In the genomic region with DNA sequence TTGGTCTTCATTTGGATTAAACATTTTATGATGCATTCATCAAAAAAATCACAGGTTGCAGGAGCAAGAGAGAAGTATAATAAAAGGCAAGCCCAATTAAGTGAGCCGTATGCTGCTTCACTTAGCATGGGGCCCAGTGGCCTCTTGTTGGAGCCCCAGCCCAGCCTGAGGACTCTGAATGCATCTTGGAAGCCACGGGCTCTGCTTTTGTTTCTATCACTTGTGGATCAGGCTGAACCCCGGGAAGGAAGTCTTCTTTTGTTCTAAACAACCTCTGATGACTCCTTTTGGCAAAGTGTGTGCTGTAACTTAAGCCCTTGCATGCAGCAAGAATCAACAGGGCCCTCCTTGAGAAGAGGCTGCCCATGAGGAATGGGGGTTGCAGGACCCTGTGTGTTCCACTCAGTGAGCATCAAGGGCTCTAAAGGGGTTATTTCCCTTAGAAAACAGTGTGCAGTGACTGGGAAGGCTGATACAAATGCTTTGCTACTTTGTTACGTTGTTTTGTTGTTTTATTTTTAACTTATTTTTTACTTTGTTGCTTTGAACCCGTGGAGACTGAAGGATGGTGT, we compare ENCODE assay signal across 8 mouse cellular contexts.
DNase-seq lines count a peak whose midpoint lies in the region; ATAC-seq and TF ChIP-seq lines count a peak whose summit lies in the region.

No protein-coding gene starts in this region.

- peak overlapping the region; percentile 30; the same call in 1 of the 2 replicates for H3K27ac ChIP-seq in heart, postnatal 0 days (ENCODE audit: low read depth)
- no peak overlapping the region for H3K27ac ChIP-seq in limb, embryonic 15.5 days
- no peak overlapping the region for H3K27ac ChIP-seq in liver, embryonic 11.5 days (ENCODE audit: low read depth, low read length)
- H3K27ac ChIP-seq in liver, postnatal 0 days (ENCODE audit: low read depth), result no peak overlapping the region

- H3K4me2 ChIP-seq in heart, postnatal 0 days (ENCODE audit: low read depth, low read length), result no peak overlapping the region
- no peak overlapping the region for H3K4me2 ChIP-seq in limb, embryonic 15.5 days
- no peak overlapping the region for H3K4me2 ChIP-seq in liver, embryonic 11.5 days
- no peak overlapping the region for H3K4me2 ChIP-seq in liver, postnatal 0 days (ENCODE audit: low read depth, low read length)

- peak; percentile 33; the same call in 1 of the 2 replicates for ATAC-seq in heart, postnatal 0 days (ENCODE audit: insufficient read depth, low read depth)
- 0 out of 2 replicates have a peak, but pooled peaks have one; percentile 14 for ATAC-seq in limb, embryonic 15.5 days (ENCODE audit: insufficient number of reproducible peaks, low FRiP score, low TSS enrichment, low read depth)
- no peak for ATAC-seq in liver, embryonic 11.5 days (replicated peaks; ENCODE audit: low FRiP score)
- ATAC-seq in erythroid progenitor cell, adult 5-6 weeks (replicated peaks; ENCODE audit: low FRiP score, poor library complexity, severe bottlenecking), result no peak
- no peak for ATAC-seq in liver, postnatal 0 days

- 0 out of 2 replicates have a peak overlapping the region, but pooled peaks have one; percentile 2 for H3K9ac ChIP-seq in heart, postnatal 0 days (replicated peaks; ENCODE audit: low read depth, low read length)
- H3K9ac ChIP-seq in limb, embryonic 15.5 days, result no peak overlapping the region
- no peak overlapping the region for H3K9ac ChIP-seq in liver, embryonic 11.5 days (ENCODE audit: low read depth, low read length)
- H3K9ac ChIP-seq in liver, postnatal 0 days (replicated peaks), result no peak overlapping the region

- no peak overlapping the region for H3K4me3 ChIP-seq in heart, postnatal 0 days (ENCODE audit: low read depth, low read length)
- H3K4me3 ChIP-seq in limb, embryonic 15.5 days, result no peak overlapping the region
- no peak overlapping the region for H3K4me3 ChIP-seq in liver, embryonic 11.5 days (ENCODE audit: low read depth, low read length)
- no peak overlapping the region for H3K4me3 ChIP-seq in liver, postnatal 0 days (ENCODE audit: low read depth, low read length)

- H3K27me3 ChIP-seq in heart, postnatal 0 days (ENCODE audit: control insufficient read depth, insufficient read depth, low read length), result peaks cover 4% of the 10 kb centered on the region; the same call in 1 of the 2 replicates
- 0 out of 2 replicates have a peak, but pooled peaks cover 3% of the 10 kb centered on the region for H3K27me3 ChIP-seq in limb, embryonic 15.5 days
- no peaks in the 10 kb centered on the region for H3K27me3 ChIP-seq in liver, embryonic 11.5 days (replicated peaks; ENCODE audit: control insufficient read depth, insufficient read depth, low read length)
- no peaks in the 10 kb centered on the region for H3K27me3 ChIP-seq in liver, postnatal 0 days (ENCODE audit: insufficient read depth, low read length)

- 45% methylated on average over 5 of the region's 5 CpGs for WGBS in heart, postnatal 0 days
- WGBS in limb, embryonic 15.5 days, result 37% methylated on average over 5 of the region's 5 CpGs
- 45% methylated on average over 5 of the region's 5 CpGs for WGBS in liver, embryonic 11.5 days
- 37% methylated on average over 5 of the region's 5 CpGs for WGBS in liver, postnatal 0 days (ENCODE audit: insufficient replicate concordance)

- TF ChIP-seq CTCF in heart, postnatal 0 days (IDR thresholded peaks at IDR 0.05; ENCODE audit: low read depth), result no peak
- TF ChIP-seq CTCF in liver, postnatal 0 days (IDR thresholded peaks at IDR 0.05; ENCODE audit: low read depth), result no peak

- DNase-seq in adrenal gland, postnatal 14 days, result peak; percentile 24
- DNase-seq in adrenal gland, adult 2 months, result no peak
- DNase-seq in NIH3T3 (ENCODE audit: low read depth), result peak; percentile 31
- no peak for DNase-seq in heart, postnatal 0 days (ENCODE audit: low spot score)
- no peak for DNase-seq in liver, embryonic 11.5 days (ENCODE audit: low spot score)
- no peak for DNase-seq in liver, postnatal 0 days

- peaks cover 4% of the 10 kb centered on the region; the same call in 1 of the 2 replicates for H3K4me1 ChIP-seq in heart, postnatal 0 days (ENCODE audit: control insufficient read depth, insufficient read depth)
- peaks cover 34% of the 10 kb centered on the region for H3K4me1 ChIP-seq in limb, embryonic 15.5 days
- H3K4me1 ChIP-seq in liver, embryonic 11.5 days (replicated peaks; ENCODE audit: control insufficient read depth, insufficient read depth, low read length), result 0 out of 2 replicates have a peak, but pooled peaks cover 3% of the 10 kb centered on the region
- 0 out of 2 replicates have a peak, but pooled peaks cover 2% of the 10 kb centered on the region for H3K4me1 ChIP-seq in liver, postnatal 0 days (ENCODE audit: insufficient read depth)

- TF ChIP-seq EP300 in heart, postnatal 0 days (IDR thresholded peaks at IDR 0.05; ENCODE audit: low read depth), result no peak
- TF ChIP-seq EP300 in liver, postnatal 0 days (IDR thresholded peaks at IDR 0.05; ENCODE audit: low read depth), result no peak

- H3K36me3 ChIP-seq in heart, postnatal 0 days (replicated peaks; ENCODE audit: control insufficient read depth, insufficient read depth, low read length), result no peaks in the 10 kb centered on the region
- H3K36me3 ChIP-seq in limb, embryonic 15.5 days, result no peaks in the 10 kb centered on the region
- no peaks in the 10 kb centered on the region for H3K36me3 ChIP-seq in liver, embryonic 11.5 days (ENCODE audit: control insufficient read depth, insufficient read depth, low read length)
- H3K36me3 ChIP-seq in liver, postnatal 0 days (replicated peaks; ENCODE audit: insufficient read depth, low read length), result no peaks in the 10 kb centered on the region

- H3K9me3 ChIP-seq in heart, postnatal 0 days (replicated peaks; ENCODE audit: control insufficient read depth, low read length), result no peaks in the 10 kb centered on the region
- H3K9me3 ChIP-seq in limb, embryonic 15.5 days, result no peaks in the 10 kb centered on the region
- no peaks in the 10 kb centered on the region for H3K9me3 ChIP-seq in liver, embryonic 11.5 days (ENCODE audit: control insufficient read depth, low read length)
- H3K9me3 ChIP-seq in liver, postnatal 0 days (ENCODE audit: low read length), result no peaks in the 10 kb centered on the region

Comparison
In these comparisons a context has a peak if more than half of its experiments do, and no peak if none do; other contexts are left out.
1. DNase-seq: peak in adrenal gland, postnatal 14 days (single experiment) and NIH3T3 (single experiment); none in adrenal gland, adult 2 months (single experiment), heart, postnatal 0 days (single experiment), liver, embryonic 11.5 days (single experiment) and liver, postnatal 0 days (single experiment).
2. ATAC-seq: peak in heart, postnatal 0 days (single experiment) and limb, embryonic 15.5 days (single experiment); none in liver, embryonic 11.5 days (single experiment), erythroid progenitor cell, adult 5-6 weeks (single experiment) and liver, postnatal 0 days (single experiment).